Mouse (Mus musculus): ENCODE data around the gene Spop. TPM values are rescaled to one million over a fixed set of nuclear protein-coding genes. Genes with fewer than 3 reads are reported as not detected.

Gene Spop
- polyA plus RNA-seq, 1 experiment: 3.0 TPM

DNA sequence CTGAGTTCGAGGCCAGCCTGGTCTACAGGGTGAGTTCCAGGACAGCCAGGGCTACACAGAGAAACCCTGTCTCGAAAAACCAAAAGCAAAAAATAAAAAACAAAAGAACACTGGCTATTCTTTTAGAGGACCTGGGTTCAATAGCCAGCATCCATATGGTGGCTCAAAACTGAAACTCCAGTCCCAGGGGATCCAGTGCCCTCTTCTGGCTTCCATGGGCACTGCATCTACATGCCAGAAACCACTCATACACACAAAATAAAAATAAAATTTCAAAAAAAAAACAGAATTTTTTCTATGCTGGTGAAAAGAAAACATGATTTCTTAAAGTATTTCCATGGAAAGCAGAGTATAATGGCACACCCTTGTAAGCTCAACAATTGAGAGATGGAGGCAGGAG lies 18.3 kb downstream of the Spop start:
- H3K4me1 ChIP-seq (ENCODE audit: control insufficient read depth): peaks cover 17% of the 10 kb centered on the region
- TF ChIP-seq GATA1 (IDR thresholded peaks at IDR 0.05; ENCODE audit: low read length) (no peak), TAL1 (IDR thresholded peaks at IDR 0.05; ENCODE audit: low read length) (no peak)
- no peaks in the 10 kb centered on the region for H3K9me3 ChIP-seq (ENCODE audit: control insufficient read depth, low read length)

DNA sequence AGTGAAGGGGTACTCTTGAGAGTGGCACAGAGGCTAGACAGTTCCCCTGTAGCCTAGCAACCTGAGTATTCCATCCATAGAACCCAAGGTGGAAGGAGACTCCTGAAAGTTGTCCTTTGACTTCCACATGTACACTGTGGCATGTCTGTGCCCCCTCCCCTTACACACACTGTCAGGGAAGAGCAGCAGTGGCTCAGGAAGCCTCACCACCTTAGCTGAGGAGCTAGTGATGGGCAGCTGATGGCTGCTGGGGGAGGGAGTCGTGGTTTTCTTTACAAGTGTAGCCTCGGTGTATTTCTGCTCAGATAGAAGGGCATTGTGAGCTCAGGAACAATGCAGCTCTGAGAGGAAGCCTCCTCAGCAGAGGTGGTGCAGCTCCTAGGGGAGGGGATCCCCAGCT lies 31.5 kb downstream of the Spop start:
- H3K27me3 ChIP-seq (ENCODE audit: control insufficient read depth): no peaks in the 10 kb centered on the region
- TF ChIP-seq TAL1 (IDR thresholded peaks at IDR 0.05; ENCODE audit: low read length) (no peak), GATA1 (IDR thresholded peaks at IDR 0.05; ENCODE audit: low read length) (no peak)
- no peak overlapping the region for H3K4me3 ChIP-seq (replicated peaks)
- no peaks in the 10 kb centered on the region for H3K9me3 ChIP-seq (ENCODE audit: control insufficient read depth, low read length)
- no peaks in the 10 kb centered on the region for H3K4me1 ChIP-seq (ENCODE audit: control insufficient read depth)
- H3K36me3 ChIP-seq (ENCODE audit: control insufficient read depth): peaks cover 12% of the 10 kb centered on the region

More for the DNA sequence above, 18.3 kb downstream of the Spop start:
- H3K4me3 ChIP-seq (replicated peaks): no peak overlapping the region
- H3K27me3 ChIP-seq (ENCODE audit: control insufficient read depth): no peaks in the 10 kb centered on the region
- H3K36me3 ChIP-seq (ENCODE audit: control insufficient read depth): peaks cover 26% of the 10 kb centered on the region

DNA sequence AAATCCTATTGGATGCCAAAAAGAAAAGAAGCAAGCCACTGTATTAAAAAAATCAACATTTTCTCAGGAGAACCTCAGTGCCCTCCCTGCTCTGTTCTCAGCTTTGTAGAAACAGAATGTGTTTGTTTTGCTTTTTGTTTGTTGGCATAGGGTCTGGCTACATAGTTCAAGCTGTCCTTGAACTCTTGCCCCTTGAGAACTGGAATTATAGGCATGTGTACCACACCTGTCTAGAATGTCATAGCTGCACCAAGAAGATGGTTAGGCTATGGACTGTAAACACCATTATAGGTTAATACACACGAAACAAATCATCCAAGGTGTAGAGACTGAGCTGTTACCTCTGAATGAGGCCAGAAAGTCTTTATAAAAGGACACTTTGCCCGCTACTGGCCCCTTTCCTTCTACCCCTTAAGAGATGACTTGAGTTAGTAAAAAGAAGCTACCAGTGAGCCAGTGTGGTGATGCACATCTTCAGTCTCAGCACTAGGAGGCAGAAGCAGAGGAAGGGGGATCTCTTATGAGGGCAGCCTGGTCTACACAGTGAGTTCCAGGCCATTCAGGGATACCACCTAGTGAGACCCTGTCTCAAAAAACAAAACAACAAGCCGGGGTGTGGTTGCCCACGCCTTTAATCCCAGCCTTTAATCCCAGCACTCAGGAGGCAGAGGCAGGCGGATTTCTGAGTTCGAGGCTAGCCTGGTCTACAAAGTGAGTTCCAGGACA lies 32.9 kb downstream of the Spop start:
- Histone ChIP-seq H3K27me3 (ENCODE audit: control insufficient read depth) (no peaks in the 10 kb centered on the region), H3K36me3 (ENCODE audit: control insufficient read depth) (peaks cover 20% of the 10 kb centered on the region), H3K4me1 (ENCODE audit: control insufficient read depth) (no peaks in the 10 kb centered on the region), H3K9me3 (ENCODE audit: control insufficient read depth, low read length) (no peaks in the 10 kb centered on the region), H3K4me3 (replicated peaks) (no peak overlapping the region)
- no peak for TF ChIP-seq GATA1 (IDR thresholded peaks at IDR 0.05; ENCODE audit: low read length)
- TF ChIP-seq TAL1 (IDR thresholded peaks at IDR 0.05; ENCODE audit: low read length): no peak

DNA sequence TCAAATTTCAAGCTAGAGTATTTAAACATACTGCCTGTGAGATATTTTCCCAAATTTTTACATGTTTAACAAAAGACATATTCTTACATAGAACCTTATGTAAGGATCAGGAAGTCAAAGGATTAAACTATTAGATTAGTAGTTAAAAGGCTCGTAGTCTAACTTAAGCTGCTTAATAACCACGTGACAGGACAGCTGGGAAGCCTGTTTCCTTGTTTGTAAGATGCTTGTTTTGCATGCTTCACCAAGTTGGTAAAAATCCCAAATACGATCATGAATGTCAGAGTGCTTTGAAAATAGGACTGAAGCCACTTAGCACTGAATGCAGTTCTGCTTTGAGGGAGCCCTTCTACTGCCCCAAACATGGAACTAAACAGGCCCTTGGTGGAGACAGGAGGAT lies 34.5 kb downstream of the Spop start:
- TF ChIP-seq GATA1 (IDR thresholded peaks at IDR 0.05; ENCODE audit: low read length): no peak
- TF ChIP-seq TAL1 (IDR thresholded peaks at IDR 0.05; ENCODE audit: low read length): no peak
- no peaks in the 10 kb centered on the region for H3K9me3 ChIP-seq (ENCODE audit: control insufficient read depth, low read length)
- no peaks in the 10 kb centered on the region for H3K4me1 ChIP-seq (ENCODE audit: control insufficient read depth)
- H3K27me3 ChIP-seq (ENCODE audit: control insufficient read depth): no peaks in the 10 kb centered on the region
- H3K36me3 ChIP-seq (ENCODE audit: control insufficient read depth): peaks cover 26% of the 10 kb centered on the region
- H3K4me3 ChIP-seq (replicated peaks): no peak overlapping the region

DNA sequence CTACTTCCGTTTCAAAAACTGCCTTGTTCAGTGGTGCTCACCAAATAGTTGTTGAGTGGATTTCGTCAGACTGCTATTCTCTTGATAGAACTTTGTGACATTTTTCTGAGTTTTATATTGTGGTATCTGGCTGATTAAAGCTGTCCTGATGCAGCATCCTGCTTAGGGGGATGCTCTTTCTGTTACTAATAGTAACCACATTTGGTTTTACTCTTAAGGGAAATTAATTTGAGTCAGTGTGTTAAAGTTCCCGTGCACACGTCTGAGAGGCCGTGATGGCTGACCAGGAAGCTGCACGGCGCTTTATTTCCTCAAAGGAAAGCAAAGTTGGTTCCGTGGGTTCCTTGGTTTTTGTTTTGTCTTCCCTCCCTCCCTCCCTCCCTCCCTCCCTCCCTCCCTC lies 41.5 kb downstream of the Spop start:
- H3K36me3 ChIP-seq (ENCODE audit: control insufficient read depth): peaks cover 23% of the 10 kb centered on the region
- H3K4me3 ChIP-seq (replicated peaks): no peak overlapping the region
- TF ChIP-seq TAL1 (IDR thresholded peaks at IDR 0.05; ENCODE audit: low read length): no peak
- no peak for TF ChIP-seq GATA1 (IDR thresholded peaks at IDR 0.05; ENCODE audit: low read length)
- no peaks in the 10 kb centered on the region for H3K9me3 ChIP-seq (ENCODE audit: control insufficient read depth, low read length)
- no peaks in the 10 kb centered on the region for H3K27me3 ChIP-seq (ENCODE audit: control insufficient read depth)
- H3K4me1 ChIP-seq (ENCODE audit: control insufficient read depth): peaks cover 2% of the 10 kb centered on the region; the same call in 1 of the 2 replicates

DNA sequence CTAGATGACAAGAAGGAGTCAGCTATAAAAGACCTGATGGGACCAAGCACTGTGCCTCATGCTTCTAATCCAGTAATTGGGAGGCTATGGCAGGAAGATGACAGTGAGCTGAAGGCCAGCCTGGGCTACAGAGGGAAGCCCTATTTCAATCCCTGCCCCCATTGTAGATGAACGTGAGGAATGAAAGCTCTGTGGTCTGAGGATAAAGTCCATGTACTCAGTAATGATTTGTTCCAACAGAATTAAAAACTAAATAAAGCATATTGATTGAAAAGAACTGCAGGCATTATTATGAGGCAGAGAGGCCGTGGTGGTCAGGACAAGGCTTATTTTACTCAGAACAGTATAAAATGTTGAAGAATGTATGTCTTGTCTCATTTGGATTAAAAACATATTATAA lies 47.0 kb downstream of the Spop start:
- peaks cover 3% of the 10 kb centered on the region for H3K4me1 ChIP-seq (ENCODE audit: control insufficient read depth)
- H3K27me3 ChIP-seq (ENCODE audit: control insufficient read depth): no peaks in the 10 kb centered on the region
- no peak for TF ChIP-seq GATA1 (IDR thresholded peaks at IDR 0.05; ENCODE audit: low read length)
- TF ChIP-seq TAL1 (IDR thresholded peaks at IDR 0.05; ENCODE audit: low read length): no peak

DNA sequence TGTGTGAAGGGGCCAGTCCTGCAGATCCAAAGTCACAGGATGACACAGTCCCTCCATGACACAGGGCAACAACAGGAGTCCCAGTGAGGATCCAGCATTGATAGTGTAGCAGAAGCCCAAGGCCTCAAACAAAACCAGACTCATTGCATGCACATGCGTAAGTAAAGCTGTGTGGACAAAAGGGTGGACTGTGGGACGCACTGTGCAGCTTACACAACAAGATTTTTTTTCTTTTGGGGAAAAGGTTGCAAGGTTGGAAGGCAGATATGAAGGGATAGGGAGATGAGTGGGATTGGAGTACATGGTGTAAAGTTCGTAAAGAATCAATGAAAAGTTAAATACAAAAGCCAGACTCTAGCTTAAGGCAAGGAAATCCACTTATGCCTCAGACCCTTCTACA lies 48.3 kb downstream of the Spop start:
- H3K4me1 ChIP-seq (ENCODE audit: control insufficient read depth): peaks cover 3% of the 10 kb centered on the region
- no peaks in the 10 kb centered on the region for H3K27me3 ChIP-seq (ENCODE audit: control insufficient read depth)
- TF ChIP-seq TAL1 (IDR thresholded peaks at IDR 0.05; ENCODE audit: low read length) (no peak), GATA1 (IDR thresholded peaks at IDR 0.05; ENCODE audit: low read length) (no peak)
- peaks cover 18% of the 10 kb centered on the region for H3K36me3 ChIP-seq (ENCODE audit: control insufficient read depth)
- no peak overlapping the region for H3K4me3 ChIP-seq (replicated peaks)
- H3K9me3 ChIP-seq (ENCODE audit: control insufficient read depth, low read length): no peaks in the 10 kb centered on the region

More for the DNA sequence above, 47.0 kb downstream of the Spop start:
- Histone ChIP-seq H3K36me3 (ENCODE audit: control insufficient read depth) (peaks cover 16% of the 10 kb centered on the region), H3K4me3 (replicated peaks) (no peak overlapping the region), H3K9me3 (ENCODE audit: control insufficient read depth, low read length) (no peaks in the 10 kb centered on the region)

DNA sequence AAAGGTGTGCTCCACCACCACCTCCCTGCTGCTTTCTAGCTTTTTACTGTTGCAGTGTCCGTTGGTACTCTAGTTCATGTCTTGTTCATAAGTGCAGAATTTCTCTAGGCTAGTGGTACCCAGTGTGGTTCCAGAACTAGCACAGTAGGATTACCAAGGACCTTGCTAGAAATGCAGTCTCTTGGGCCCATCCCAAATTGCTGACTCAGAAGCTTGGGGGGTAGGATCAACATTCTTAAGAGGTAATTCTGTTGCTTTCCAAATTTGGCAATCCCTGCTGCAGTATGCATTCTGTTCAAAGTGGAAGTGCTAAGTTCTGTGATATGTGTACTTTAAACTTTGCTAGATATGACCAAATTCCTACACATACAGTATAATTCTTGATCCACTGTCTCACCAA lies 53.9 kb downstream of the Spop start:
- Histone ChIP-seq H3K4me1 (ENCODE audit: control insufficient read depth) (no peaks in the 10 kb centered on the region), H3K9me3 (ENCODE audit: control insufficient read depth, low read length) (no peaks in the 10 kb centered on the region), H3K27me3 (ENCODE audit: control insufficient read depth) (no peaks in the 10 kb centered on the region), H3K36me3 (ENCODE audit: control insufficient read depth) (peaks cover 36% of the 10 kb centered on the region), H3K4me3 (replicated peaks) (no peak overlapping the region)
- TF ChIP-seq GATA1 (IDR thresholded peaks at IDR 0.05; ENCODE audit: low read length) (no peak), TAL1 (IDR thresholded peaks at IDR 0.05; ENCODE audit: low read length) (no peak)

DNA sequence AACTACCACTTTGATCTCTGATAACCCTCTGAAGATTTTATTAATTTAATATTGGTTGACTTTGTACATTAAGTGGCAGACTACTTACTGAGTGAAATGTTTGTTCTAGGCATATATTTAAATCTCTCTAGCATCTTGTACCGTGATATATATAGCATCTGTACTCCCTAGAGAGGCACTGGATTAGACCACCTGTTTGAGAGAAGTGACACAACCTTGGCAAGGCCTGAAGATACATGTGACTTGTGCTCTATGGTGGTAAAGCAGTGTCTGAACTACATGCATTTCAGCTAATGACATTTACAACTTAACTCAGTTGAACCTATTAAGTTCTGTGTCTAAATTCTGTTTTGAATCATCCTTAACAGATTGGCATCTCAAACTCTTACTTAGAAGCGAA lies 59.1 kb downstream of the Spop start:
- Histone ChIP-seq H3K4me1 (ENCODE audit: control insufficient read depth) (no peaks in the 10 kb centered on the region), H3K9me3 (ENCODE audit: control insufficient read depth, low read length) (no peaks in the 10 kb centered on the region), H3K4me3 (replicated peaks) (no peak overlapping the region), H3K27me3 (ENCODE audit: control insufficient read depth) (no peaks in the 10 kb centered on the region), H3K36me3 (ENCODE audit: control insufficient read depth) (peaks cover 73% of the 10 kb centered on the region)
- TF ChIP-seq GATA1 (IDR thresholded peaks at IDR 0.05; ENCODE audit: low read length): no peak

DNA sequence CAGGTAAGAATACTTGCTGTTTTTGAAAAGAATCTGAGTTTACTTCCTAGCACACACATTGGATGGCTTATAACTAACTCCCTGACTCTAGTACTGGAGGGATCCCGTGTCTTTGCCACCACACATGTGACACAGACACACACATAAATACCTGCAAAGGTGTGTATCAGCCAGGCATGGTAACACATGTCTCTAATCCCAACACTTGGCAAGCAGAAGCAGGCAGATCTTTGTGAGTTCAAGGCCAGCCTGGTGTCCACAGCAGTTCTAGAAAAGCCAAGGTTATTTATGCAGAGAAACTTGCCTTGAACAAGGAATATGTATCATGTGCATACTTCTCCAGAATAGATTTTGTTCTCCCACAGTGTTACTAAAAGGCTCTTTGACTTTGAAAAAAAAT lies 59.6 kb downstream of the Spop start:
- H3K4me1 ChIP-seq (ENCODE audit: control insufficient read depth): no peaks in the 10 kb centered on the region
- H3K36me3 ChIP-seq (ENCODE audit: control insufficient read depth): peaks cover 73% of the 10 kb centered on the region
- TF ChIP-seq TAL1 (IDR thresholded peaks at IDR 0.05; ENCODE audit: low read length) (no peak), GATA1 (IDR thresholded peaks at IDR 0.05; ENCODE audit: low read length) (no peak)
- H3K27me3 ChIP-seq (ENCODE audit: control insufficient read depth): no peaks in the 10 kb centered on the region
- H3K4me3 ChIP-seq (replicated peaks): no peak overlapping the region
- H3K9me3 ChIP-seq (ENCODE audit: control insufficient read depth, low read length): no peaks in the 10 kb centered on the region

Data from erythroblast, embryonic 14.5 days (primary cell).